Comparison of ENCODE assay signal across 15 mouse cellular contexts in genomic region chr2:151910498-151910897, GRCm38 (mm10). TPM values are rescaled to one million over a fixed set of nuclear protein-coding genes. Genes with fewer than 3 reads are reported as not detected.
DNase-seq lines count a peak whose midpoint lies in the region; ATAC-seq and TF ChIP-seq lines count a peak whose summit lies in the region.
"Had no signal": no experiment of that assay in that cellular context is flagged by ENCODE, and none has a peak within 500 bp of the region (broad histone marks: within the 10 kb centered on the region; RNA-seq: fewer than 3 reads in every experiment).

No protein-coding gene starts in this region.

- ATAC-seq in intestine, embryonic 14.5 days (replicated peaks; ENCODE audit: low FRiP score, low TSS enrichment, low read depth) = no peak
- ATAC-seq in intestine, postnatal 0 days = no peak
- ATAC-seq: liver, postnatal 0 days; Patski had no signal

- intact Hi-C loops in left cerebral cortex, postnatal 4 days (cut with DNase I) = no loop called here

- 26% methylated on average over 5 of the region's 5 CpGs for WGBS in intestine, embryonic 14.5 days
- 36% methylated on average over 5 of the region's 5 CpGs for WGBS in intestine, postnatal 0 days
- 56% methylated on average over 5 of the region's 5 CpGs for WGBS in limb, embryonic 10.5 days

- TF ChIP-seq POLR2A in testis, adult 2 months (IDR thresholded peaks at IDR 0.05; ENCODE audit: control insufficient read depth, low read depth, low read length) = no peak

- no peak overlapping the region for H3K9ac ChIP-seq in intestine, embryonic 14.5 days (ENCODE audit: low read length)
- no peak overlapping the region for H3K9ac ChIP-seq in intestine, postnatal 0 days (ENCODE audit: low read depth, low read length)
- H3K9ac ChIP-seq: liver, postnatal 0 days had no signal

- DNase-seq in intestine, embryonic 14.5 days (ENCODE audit: low spot score) = no peak
- no peak for DNase-seq in testis, postnatal 10 days (ENCODE audit: low spot score)
- no peak for DNase-seq in limb, embryonic 10.5 days (ENCODE audit: low spot score)
- DNase-seq in left cerebral cortex, postnatal 4 days = no peak
- no peak for DNase-seq in urinary bladder, postnatal 25 days (ENCODE audit: low spot score)
- DNase-seq: cerebellum, adult 8-10 months; kidney, adult 9 months; layer of hippocampus, adult 9-11 months; liver, postnatal 0 days; thymus, postnatal 14 days had no signal

- peaks cover 9% of the 10 kb centered on the region for H3K4me1 ChIP-seq in intestine, embryonic 14.5 days (replicated peaks; ENCODE audit: control insufficient read depth, insufficient read depth, low read length)
- no peaks in the 10 kb centered on the region for H3K4me1 ChIP-seq in intestine, postnatal 0 days (replicated peaks; ENCODE audit: control insufficient read depth, insufficient read depth, low read length)
- H3K4me1 ChIP-seq in testis, adult 2 months (ENCODE audit: control insufficient read depth, insufficient read depth, low read length) = no peaks in the 10 kb centered on the region
- H3K4me1 ChIP-seq in limb, embryonic 10.5 days = peaks cover 34% of the 10 kb centered on the region

- H3K4me2 ChIP-seq in intestine, embryonic 14.5 days (ENCODE audit: low read length) = no peak overlapping the region
- no peak overlapping the region for H3K4me2 ChIP-seq in intestine, postnatal 0 days (replicated peaks; ENCODE audit: low read depth)
- H3K4me2 ChIP-seq: heart, embryonic 11.5 days had no signal

- peak overlapping the region; percentile 62; the same call in 1 of the 2 replicates for H3K27ac ChIP-seq in intestine, embryonic 14.5 days (ENCODE audit: low read depth)
- no peak overlapping the region for H3K27ac ChIP-seq in intestine, postnatal 0 days (ENCODE audit: low read depth, low read length)
- peak overlapping the region; percentile 10; the same call in 1 of the 2 replicates for H3K27ac ChIP-seq in testis, adult 2 months (ENCODE audit: control insufficient read depth, insufficient read depth, low read depth, low read length)
- H3K27ac ChIP-seq in limb, embryonic 10.5 days = peak overlapping the region; percentile 77

- H3K9me3 ChIP-seq in intestine, embryonic 14.5 days (ENCODE audit: control insufficient read depth, low read length) = no peaks in the 10 kb centered on the region
- no peaks in the 10 kb centered on the region for H3K9me3 ChIP-seq in intestine, postnatal 0 days (ENCODE audit: control insufficient read depth)
- H3K9me3 ChIP-seq in limb, embryonic 10.5 days (replicated peaks) = no peaks in the 10 kb centered on the region

- no peak for TF ChIP-seq CTCF in intestine, postnatal 0 days (IDR thresholded peaks at IDR 0.05; ENCODE audit: low read depth)
- no peak for TF ChIP-seq CTCF in testis, adult 2 months (IDR thresholded peaks at IDR 0.05; ENCODE audit: control insufficient read depth, insufficient read depth, insufficient replicate concordance, low read depth, low read length)

- H3K27me3 ChIP-seq in intestine, embryonic 14.5 days (replicated peaks; ENCODE audit: control insufficient read depth, insufficient read depth, low read length) = no peaks in the 10 kb centered on the region
- no peaks in the 10 kb centered on the region for H3K27me3 ChIP-seq in intestine, postnatal 0 days (replicated peaks; ENCODE audit: control insufficient read depth, insufficient read depth, low read length)
- H3K27me3 ChIP-seq in testis, adult 2 months (ENCODE audit: control insufficient read depth, insufficient read depth, low read length) = no peaks in the 10 kb centered on the region
- H3K27me3 ChIP-seq in limb, embryonic 10.5 days (ENCODE audit: low read depth, poor library complexity, severe bottlenecking) = no peaks in the 10 kb centered on the region
- H3K27me3 ChIP-seq: Patski had no signal

- no peaks in the 10 kb centered on the region for H3K36me3 ChIP-seq in intestine, embryonic 14.5 days (ENCODE audit: control insufficient read depth, insufficient read depth, low read length)
- no peaks in the 10 kb centered on the region for H3K36me3 ChIP-seq in intestine, postnatal 0 days (ENCODE audit: control insufficient read depth, insufficient read depth)
- H3K36me3 ChIP-seq in testis, adult 2 months (ENCODE audit: control insufficient read depth, insufficient read depth, low read length) = no peaks in the 10 kb centered on the region
- H3K36me3 ChIP-seq in limb, embryonic 10.5 days = no peaks in the 10 kb centered on the region

- no peak overlapping the region for H3K4me3 ChIP-seq in intestine, embryonic 14.5 days (ENCODE audit: low read depth, low read length)
- H3K4me3 ChIP-seq in intestine, postnatal 0 days (ENCODE audit: low read depth, low read length) = no peak overlapping the region
- no peak overlapping the region for H3K4me3 ChIP-seq in testis, adult 2 months (ENCODE audit: control insufficient read depth, low read depth, low read length)
- no peak overlapping the region for H3K4me3 ChIP-seq in limb, embryonic 10.5 days

RNA-seq across cellular contexts. Expression of gene Angpt4, which starts 0.5 kb away (rescaled TPM):
- 1.2 and 1.3 TPM in 2 replicates for polyA plus RNA-seq in intestine, embryonic 14.5 days (2014; fragmentation: Nextera tagmentation; extraction: Ambion mirVana)
- 0.18 and 0.27 TPM in 2 replicates for polyA plus RNA-seq in intestine, postnatal 0 days (2015; fragmentation: Nextera tagmentation; extraction: Ambion mirVana)
- 2.2 and 2.5 TPM in 2 replicates for polyA plus RNA-seq in testis, adult 2 months (2012; rRNA removed)
- polyA plus RNA-seq in limb, embryonic 10.5 days (2016; fragmentation: Nextera tagmentation; extraction: Ambion mirVana) = 0.46 and 0.48 TPM in 2 replicates
- not detected for total RNA-seq in left cerebral cortex, postnatal 4 days (2021)
- total RNA-seq: megakaryocyte progenitor cell, adult 5-6 weeks had no signal
